Mouse (Mus musculus) kidney, embryonic 14.5 days (tissue): ENCODE measurements around the gene Smoc1. TPM values are rescaled to one million over a fixed set of nuclear protein-coding genes. Genes with fewer than 3 reads are reported as not detected.

Source experiments
- ATAC-seq: fragments of 200-750 bp; cut with Nextera tagmentation; 2 replicates; pipeline ENCODE4 v1.8.0; 2017; ENCODE audit warnings: moderate number of reproducible peaks, mild to moderate bottlenecking, moderate TSS enrichment, moderate library complexity; ENCODE audit not compliant: low FRiP score, low TSS enrichment
- H3K27ac ChIP-seq: fragments of 300-500 bp; sonication (generic); 2 replicates; pipeline ENCODE4 v1.5.1; 2014; ENCODE audit warnings: low read depth, mild to moderate bottlenecking, low read length, moderate library complexity, mixed read lengths
- H3K27me3 ChIP-seq: fragments of 300-500 bp; sonication (generic); 2 replicates; pipeline ENCODE4 v1.6.1; 2014; ENCODE audit warnings: mild to moderate bottlenecking, low read length; ENCODE audit not compliant: control insufficient read depth, insufficient read depth
- H3K36me3 ChIP-seq: fragments of 300-500 bp; sonication (generic); 2 replicates; pipeline ENCODE4 v1.6.1; 2014; ENCODE audit warnings: low read length, mixed read lengths; ENCODE audit not compliant: control insufficient read depth, insufficient read depth
- H3K4me1 ChIP-seq: fragments of 300-500 bp; sonication (generic); 2 replicates; pipeline ENCODE4 v1.6.1; 2014; ENCODE audit warnings: low read length, mixed read lengths; ENCODE audit not compliant: control insufficient read depth, insufficient read depth
- H3K4me2 ChIP-seq: fragments of 300-500 bp; sonication (generic); replicated peaks from 2 replicates; pipeline ENCODE4 v1.6.1; 2014; ENCODE audit warnings: low read depth, mild to moderate bottlenecking, low read length
- H3K4me3 ChIP-seq: fragments of 300-500 bp; sonication (generic); 2 replicates; pipeline ENCODE4 v1.5.1; 2014; ENCODE audit warnings: mild to moderate bottlenecking, low read length
- H3K9ac ChIP-seq: fragments of 300-500 bp; sonication (generic); 2 replicates; pipeline ENCODE4 v1.6.1; 2014; ENCODE audit warnings: low read depth, mild to moderate bottlenecking, low read length, moderate library complexity
- H3K9me3 ChIP-seq: fragments of 300-500 bp; sonication (generic); 2 replicates; pipeline ENCODE4 v1.6.1; 2016; ENCODE audit warnings: low read length; ENCODE audit not compliant: control insufficient read depth
- WGBS: fragments of 180-500 bp; shearing (Covaris S2); extraction: QIAGEN DNeasy Blood & Tissue Kit; methylation state at CpG from one replicate; pipeline ENCODE4 v1.1.7; 2014; 5-methylcytosine and 5-hydroxymethylcytosine counted together
- polyA plus RNA-seq: library from polyadenylated mRNA; unstranded; fragments of >200 nt; fragmentation: Nextera tagmentation; extraction: Ambion mirVana; gene quantifications from 2 replicates; pipeline ENCODE4 v1.2.1, GENCODE M21; 2014

The Smoc1 gene
- polyA plus RNA-seq, 1 experiment from 2014 or later: 1.0 TPM

GRCm38 (mm10) chr12:81058561-81058960, 32.0 kb downstream of the Smoc1 start:
- H3K27ac ChIP-seq: no peak overlapping the region
- H3K9me3 ChIP-seq: no peaks in the 10 kb centered on the region
- no peak overlapping the region for H3K9ac ChIP-seq
- H3K4me1 ChIP-seq: no peaks in the 10 kb centered on the region
- no peak for ATAC-seq
- no peak overlapping the region for H3K4me2 ChIP-seq
- no peaks in the 10 kb centered on the region for H3K36me3 ChIP-seq
- no peaks in the 10 kb centered on the region for H3K27me3 ChIP-seq
- WGBS: 93% methylated on average over 3 of the region's 3 CpGs
- H3K4me3 ChIP-seq: no peak overlapping the region

DNA sequence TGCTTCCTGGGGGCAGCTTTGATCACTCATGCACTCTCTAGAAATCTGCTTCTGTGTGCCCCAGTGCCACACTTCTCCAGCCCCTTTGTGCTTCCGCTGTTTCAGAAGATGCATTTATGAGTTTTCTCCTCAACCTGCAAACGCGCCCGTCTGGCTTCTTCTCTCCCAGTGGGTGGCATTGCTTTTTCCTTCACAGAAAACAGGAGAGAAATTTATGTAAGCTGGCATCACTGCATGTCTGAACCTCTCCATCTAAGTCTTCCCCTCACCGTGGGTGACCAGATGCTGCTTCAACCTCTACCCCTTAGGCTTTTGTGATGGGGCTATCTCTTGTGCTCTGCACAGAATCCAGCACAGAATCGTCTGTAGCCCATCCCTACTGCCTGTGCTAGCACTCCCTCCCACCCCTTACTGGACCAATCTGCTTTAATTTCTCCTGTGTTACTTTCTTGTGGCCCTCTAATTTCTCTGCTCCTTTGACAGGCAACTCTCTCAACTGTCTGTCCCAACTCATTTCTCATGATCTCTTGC, 35.3 kb downstream of the Smoc1 start:
- no peak for ATAC-seq
- H3K36me3 ChIP-seq: no peaks in the 10 kb centered on the region
- H3K27me3 ChIP-seq: no peaks in the 10 kb centered on the region
- H3K4me3 ChIP-seq: no peak overlapping the region
- H3K4me1 ChIP-seq: no peaks in the 10 kb centered on the region
- H3K9ac ChIP-seq: no peak overlapping the region
- H3K9me3 ChIP-seq: no peaks in the 10 kb centered on the region
- H3K4me2 ChIP-seq: no peak overlapping the region
- 74% methylated on average over 6 of the region's 6 CpGs for WGBS
- H3K27ac ChIP-seq: no peak overlapping the region

DNA sequence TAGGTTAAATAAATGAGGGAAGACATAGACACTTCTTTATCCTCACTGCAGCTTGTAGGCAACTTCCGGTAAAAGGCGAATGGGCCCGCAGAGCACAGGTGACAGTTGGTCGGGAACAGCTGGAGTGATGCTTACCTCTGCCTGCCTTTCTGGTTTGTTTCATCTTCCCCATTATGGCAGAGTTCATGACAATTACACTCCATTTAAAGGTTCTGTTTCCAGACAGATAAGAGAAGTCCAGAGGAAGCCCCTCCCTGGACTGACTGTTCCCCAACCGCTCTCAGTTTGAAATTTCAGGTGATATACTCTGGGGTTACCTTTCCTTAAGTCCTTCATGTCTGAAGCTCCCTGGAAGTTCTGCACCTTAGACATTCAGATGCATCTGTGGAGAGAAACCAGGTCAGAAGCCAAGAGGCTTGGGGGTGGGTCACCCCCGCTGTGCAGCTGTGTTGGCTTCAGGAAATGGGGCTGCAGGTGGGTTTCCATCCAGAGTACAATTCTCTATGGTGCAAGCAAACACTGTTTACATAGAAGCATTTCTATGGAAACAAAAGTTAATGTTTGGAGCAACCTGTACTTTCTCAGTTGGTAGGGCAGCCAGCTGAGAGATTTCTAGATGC, 36.8 kb downstream of the Smoc1 start:
- no peak overlapping the region for H3K27ac ChIP-seq
- H3K4me2 ChIP-seq: no peak overlapping the region
- H3K4me1 ChIP-seq: no peaks in the 10 kb centered on the region
- ATAC-seq: no peak
- no peaks in the 10 kb centered on the region for H3K27me3 ChIP-seq
- WGBS: 90% methylated on average over 6 of the region's 6 CpGs
- H3K9ac ChIP-seq: no peak overlapping the region
- H3K36me3 ChIP-seq: no peaks in the 10 kb centered on the region
- no peaks in the 10 kb centered on the region for H3K9me3 ChIP-seq
- no peak overlapping the region for H3K4me3 ChIP-seq

- Histone ChIP-seq H3K27me3 (no peaks in the 10 kb centered on the region), H3K27ac (no peak overlapping the region), H3K36me3 (no peaks in the 10 kb centered on the region), H3K9me3 (peaks cover 7% of the 10 kb centered on the region), H3K4me2 (no peak overlapping the region), H3K4me3 (no peak overlapping the region), H3K4me1 (no peaks in the 10 kb centered on the region), H3K9ac (no peak overlapping the region)
- WGBS: 97% methylated on average over 2 of the region's 2 CpGs
- no peak for ATAC-seq
Measured at GRCm38 (mm10) chr12:81074139-81074538, 47.5 kb downstream of the Smoc1 start.

DNA sequence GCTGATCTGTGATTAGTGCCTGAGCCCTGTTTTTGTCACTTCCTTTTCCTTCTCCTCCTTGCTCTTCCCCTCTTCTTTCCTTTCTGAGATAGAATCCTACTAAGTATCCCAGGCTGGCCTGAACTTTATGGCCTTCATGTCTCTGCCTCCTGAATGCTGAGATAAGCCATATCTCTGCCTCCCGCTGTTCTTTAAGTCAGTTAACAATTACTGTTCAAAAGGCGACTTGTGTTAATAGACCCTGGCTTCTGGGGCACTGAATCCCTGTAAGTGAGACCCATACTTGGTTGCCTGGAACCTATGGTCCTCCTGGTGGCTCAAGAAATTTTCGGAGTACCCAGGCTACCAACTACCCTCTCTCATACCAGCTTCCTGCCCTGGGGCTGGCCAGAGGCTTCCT, 48.3 kb downstream of the Smoc1 start:
- ATAC-seq: no peak
- Histone ChIP-seq H3K4me3 (no peak overlapping the region), H3K27ac (no peak overlapping the region), H3K9ac (no peak overlapping the region), H3K27me3 (no peaks in the 10 kb centered on the region), H3K9me3 (peaks cover 9% of the 10 kb centered on the region), H3K36me3 (no peaks in the 10 kb centered on the region), H3K4me2 (no peak overlapping the region), H3K4me1 (no peaks in the 10 kb centered on the region)
- 82% methylated on average over 3 of the region's 3 CpGs for WGBS

GRCm38 (mm10) chr12:81077953-81078646, 51.5 kb downstream of the Smoc1 start:
- no peaks in the 10 kb centered on the region for H3K27me3 ChIP-seq
- no peaks in the 10 kb centered on the region for H3K4me1 ChIP-seq
- H3K9ac ChIP-seq: no peak overlapping the region
- H3K9me3 ChIP-seq: peaks cover 9% of the 10 kb centered on the region
- WGBS: 81% methylated on average over 2 of the region's 2 CpGs
- H3K4me3 ChIP-seq: no peak overlapping the region
- no peak for ATAC-seq
- H3K27ac ChIP-seq: no peak overlapping the region
- no peaks in the 10 kb centered on the region for H3K36me3 ChIP-seq
- no peak overlapping the region for H3K4me2 ChIP-seq

GRCm38 (mm10) chr12:81080345-81080744, 53.7 kb downstream of the Smoc1 start:
- H3K4me3 ChIP-seq: no peak overlapping the region
- no peak overlapping the region for H3K9ac ChIP-seq
- no peak overlapping the region for H3K4me2 ChIP-seq
- no peak overlapping the region for H3K27ac ChIP-seq
- peaks cover 9% of the 10 kb centered on the region for H3K9me3 ChIP-seq
- no peaks in the 10 kb centered on the region for H3K4me1 ChIP-seq
- no peaks in the 10 kb centered on the region for H3K27me3 ChIP-seq
- WGBS: 69% methylated on average over 5 of the region's 5 CpGs
- no peak for ATAC-seq
- no peaks in the 10 kb centered on the region for H3K36me3 ChIP-seq

DNA sequence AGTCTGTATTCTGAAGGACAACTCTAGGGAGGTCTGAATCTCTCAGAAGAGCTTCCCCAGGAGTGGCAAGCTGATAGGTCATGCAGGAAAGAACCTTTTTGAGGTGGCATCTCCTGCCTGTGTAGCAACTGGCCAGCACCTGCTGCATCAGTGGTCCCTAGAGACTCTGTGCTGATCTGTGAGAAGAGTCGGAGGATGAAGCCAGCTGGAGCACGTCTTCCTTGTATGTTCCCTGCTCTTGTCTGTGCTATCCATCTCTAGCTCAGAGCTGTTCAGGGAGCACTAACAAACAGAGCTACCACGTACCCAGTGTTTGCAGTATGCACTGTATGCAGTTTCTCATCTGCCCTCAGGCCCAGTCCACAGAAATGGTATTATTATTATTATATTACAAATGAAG, 54.4 kb downstream of the Smoc1 start:
- H3K4me1 ChIP-seq: no peaks in the 10 kb centered on the region
- 69% methylated on average over 3 of the region's 3 CpGs for WGBS
- no peak overlapping the region for H3K4me3 ChIP-seq
- no peaks in the 10 kb centered on the region for H3K27me3 ChIP-seq
- no peaks in the 10 kb centered on the region for H3K36me3 ChIP-seq
- no peak overlapping the region for H3K9ac ChIP-seq
- H3K4me2 ChIP-seq: no peak overlapping the region
- H3K9me3 ChIP-seq: peaks cover 9% of the 10 kb centered on the region
- ATAC-seq: no peak
- H3K27ac ChIP-seq: no peak overlapping the region

DNA sequence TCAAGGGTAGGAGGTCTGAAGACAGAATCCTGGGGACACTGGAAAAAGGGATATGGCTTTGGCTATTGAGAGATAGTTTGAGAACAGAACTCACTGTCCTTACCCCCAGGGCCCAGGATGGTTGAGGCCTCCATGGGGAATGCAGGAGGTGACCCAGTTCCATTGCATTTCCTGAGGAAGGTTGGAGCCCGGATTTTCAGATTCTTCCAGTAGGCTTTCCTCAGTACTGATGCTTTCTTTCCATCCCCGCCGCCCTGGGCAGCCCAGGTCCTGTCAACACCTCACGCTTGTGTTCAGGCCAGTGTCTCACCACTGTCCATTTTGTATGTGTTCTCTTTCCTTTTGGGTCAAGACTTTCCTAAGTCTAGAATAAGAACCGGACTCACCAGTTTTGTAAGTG, 56.5 kb downstream of the Smoc1 start:
- Histone ChIP-seq H3K27ac (no peak overlapping the region), H3K9me3 (peaks cover 5% of the 10 kb centered on the region; the same call in 1 of the 2 replicates), H3K4me2 (no peak overlapping the region), H3K36me3 (no peaks in the 10 kb centered on the region), H3K4me3 (no peak overlapping the region), H3K4me1 (no peaks in the 10 kb centered on the region), H3K27me3 (peaks cover 6% of the 10 kb centered on the region; the same call in 1 of the 2 replicates), H3K9ac (no peak overlapping the region)
- WGBS: 81% methylated on average over 5 of the region's 5 CpGs
- no peak for ATAC-seq
